Mouse (Mus musculus) limb, embryonic 11.5 days (tissue): ENCODE results near the gene Zfr2. TPM values are rescaled to one million over a fixed set of nuclear protein-coding genes. Genes with fewer than 3 reads are reported as not detected.

ENCODE experiments used
- ATAC-seq: fragments of 200-750 bp; cut with Nextera tagmentation; 2 replicates; pipeline ENCODE4 v1.8.0; 2017; ENCODE audit warnings: low read depth; ENCODE audit not compliant: insufficient number of reproducible peaks, low FRiP score, low TSS enrichment
- DNase-seq: peaks from one replicate; pipeline ENCODE4 v3.0.0-alpha.2; 2015; ENCODE audit warnings: low spot score
- H3K27ac ChIP-seq: fragments of 300-500 bp; sonication (generic); replicated peaks from 2 replicates; pipeline ENCODE4 v1.5.1; 2014; ENCODE audit warnings: low read depth, mild to moderate bottlenecking, low read length
- H3K27me3 ChIP-seq: fragments of 300-500 bp; sonication (generic); 2 replicates; pipeline ENCODE4 v1.6.1; 2014; ENCODE audit warnings: mild to moderate bottlenecking, low read length, mixed read lengths; ENCODE audit not compliant: control insufficient read depth, insufficient read depth
- H3K36me3 ChIP-seq: fragments of 300-500 bp; sonication (generic); 2 replicates; pipeline ENCODE4 v1.6.1; 2014; ENCODE audit warnings: mild to moderate bottlenecking, low read length, moderate library complexity, mixed read lengths; ENCODE audit not compliant: control insufficient read depth, insufficient read depth
- H3K4me1 ChIP-seq: fragments of 300-500 bp; sonication (generic); 2 replicates; pipeline ENCODE4 v1.6.1; 2014; ENCODE audit warnings: low read length, mixed read lengths; ENCODE audit not compliant: control insufficient read depth, insufficient read depth
- H3K4me2 ChIP-seq: fragments of 300-500 bp; sonication (generic); 2 replicates; pipeline ENCODE4 v1.6.1; 2014; ENCODE audit warnings: low read depth, mild to moderate bottlenecking, moderate library complexity; ENCODE audit not compliant: severe bottlenecking
- H3K4me3 ChIP-seq: fragments of 300-500 bp; sonication (generic); 2 replicates; pipeline ENCODE4 v1.5.1; 2014; ENCODE audit warnings: low read depth, low read length
- H3K9ac ChIP-seq: fragments of 300-500 bp; sonication (generic); 2 replicates; pipeline ENCODE4 v1.6.1; 2014; ENCODE audit warnings: mild to moderate bottlenecking, low read length
- H3K9me3 ChIP-seq: fragments of 300-500 bp; sonication (generic); 2 replicates; pipeline ENCODE4 v1.6.1; 2016; ENCODE audit warnings: low read length; ENCODE audit not compliant: control insufficient read depth
- whole genome bisulfite sequencing: fragments of 180-500 bp; shearing (Covaris S2); extraction: QIAGEN DNeasy Blood & Tissue Kit; methylation state at CpG from one replicate; pipeline ENCODE4 v1.1.7; 2014; 5-methylcytosine and 5-hydroxymethylcytosine counted together
- polyA plus RNA-seq: library from polyadenylated mRNA; unstranded; fragments of >200 nt; fragmentation: Nextera tagmentation; extraction: Ambion mirVana; gene quantifications from 2 replicates; pipeline ENCODE4 v1.2.1, GENCODE M21; 2014

Gene Zfr2
- polyA plus RNA-seq, 1 experiment from 2014 or later, result 3.4 TPM

DNA sequence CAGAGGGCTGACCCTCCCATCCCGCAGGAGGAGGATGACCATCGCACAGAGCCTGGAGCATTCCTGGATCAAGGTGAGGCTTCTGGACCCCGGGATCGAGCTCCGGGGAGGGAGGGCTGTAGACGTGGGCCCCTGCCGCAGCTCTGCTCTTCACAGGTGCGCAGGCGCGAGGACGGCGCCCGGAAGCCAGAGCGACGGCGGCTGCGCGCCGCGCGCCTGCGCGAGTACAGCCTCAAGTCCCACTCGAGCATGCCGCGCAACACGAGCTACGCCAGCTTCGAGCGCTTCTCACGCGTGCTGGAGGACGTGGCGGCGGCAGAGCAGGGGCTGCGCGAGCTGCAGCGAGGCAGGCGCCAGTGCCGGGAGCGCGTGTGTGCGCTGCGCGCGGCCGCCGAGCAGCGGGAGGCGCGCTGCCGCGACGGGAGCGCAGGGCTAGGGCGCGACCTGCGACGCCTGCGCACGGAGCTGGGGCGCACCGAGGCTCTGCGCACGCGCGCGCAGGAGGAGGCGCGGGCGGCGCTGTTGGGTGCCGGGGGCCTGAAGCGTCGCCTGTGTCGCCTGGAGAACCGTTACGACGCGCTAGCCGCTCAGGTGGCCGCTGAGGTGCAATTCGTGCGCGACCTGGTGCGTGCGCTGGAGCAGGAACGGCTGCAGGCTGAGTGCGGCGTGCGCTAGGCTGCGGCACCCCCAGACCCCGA is 40.5 kb upstream of the Zfr2 start:
- Histone ChIP-seq H3K4me3 (peak overlapping the region; percentile 57), H3K9ac (peak overlapping the region; percentile 89), H3K27me3 (peaks cover 29% of the 10 kb centered on the region), H3K4me2 (peak overlapping the region; percentile 78), H3K4me1 (peaks cover 12% of the 10 kb centered on the region; the same call in 1 of the 2 replicates), H3K27ac (peak overlapping the region; percentile 82), H3K9me3 (no peaks in the 10 kb centered on the region), H3K36me3 (peaks cover 5% of the 10 kb centered on the region)
- ATAC-seq, result peak; percentile 81
- DNase-seq, result peak; percentile 77
- 1% methylated on average over 82 of the region's 93 CpGs for WGBS

DNA sequence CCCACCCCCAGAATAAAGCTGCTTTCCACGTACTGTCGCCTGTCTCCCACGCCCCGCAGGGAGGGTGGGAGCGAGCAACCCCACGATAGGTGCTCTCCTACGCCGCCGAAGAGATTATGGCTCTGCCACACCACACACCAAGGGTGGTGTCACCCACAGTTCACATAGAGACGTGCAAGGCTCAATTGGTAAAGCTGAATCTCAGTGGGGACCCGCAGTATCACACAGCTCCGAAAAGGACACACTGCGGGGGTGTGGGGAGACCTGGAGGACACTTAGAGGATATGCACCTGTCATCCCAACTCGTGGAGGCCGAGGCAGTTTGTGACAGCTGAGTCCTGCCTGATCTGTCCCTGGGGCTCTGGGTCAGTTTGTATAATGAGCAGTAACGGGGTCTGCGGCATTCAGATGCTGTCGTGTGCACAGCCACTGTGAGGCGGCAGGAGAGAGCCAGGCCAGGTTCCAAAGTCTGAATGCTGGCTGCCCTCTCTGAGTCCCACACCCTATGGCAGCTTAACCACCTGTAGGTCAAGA is 39.9 kb upstream of the Zfr2 start:
- H3K27me3 ChIP-seq, result peaks cover 29% of the 10 kb centered on the region
- H3K9ac ChIP-seq, result peak overlapping the region; percentile 89
- ATAC-seq (peak; percentile 23; the same call in 1 of the 2 replicates), DNase-seq (no peak)
- H3K4me1 ChIP-seq, result peaks cover 12% of the 10 kb centered on the region; the same call in 1 of the 2 replicates
- peak overlapping the region; percentile 78 for H3K4me2 ChIP-seq
- WGBS, result 5% methylated on average over 19 of the region's 19 CpGs
- no peak overlapping the region for H3K27ac ChIP-seq
- H3K9me3 ChIP-seq, result no peaks in the 10 kb centered on the region
- H3K36me3 ChIP-seq, result peaks cover 4% of the 10 kb centered on the region; the same call in 1 of the 2 replicates
- H3K4me3 ChIP-seq, result peak overlapping the region; percentile 57

DNA sequence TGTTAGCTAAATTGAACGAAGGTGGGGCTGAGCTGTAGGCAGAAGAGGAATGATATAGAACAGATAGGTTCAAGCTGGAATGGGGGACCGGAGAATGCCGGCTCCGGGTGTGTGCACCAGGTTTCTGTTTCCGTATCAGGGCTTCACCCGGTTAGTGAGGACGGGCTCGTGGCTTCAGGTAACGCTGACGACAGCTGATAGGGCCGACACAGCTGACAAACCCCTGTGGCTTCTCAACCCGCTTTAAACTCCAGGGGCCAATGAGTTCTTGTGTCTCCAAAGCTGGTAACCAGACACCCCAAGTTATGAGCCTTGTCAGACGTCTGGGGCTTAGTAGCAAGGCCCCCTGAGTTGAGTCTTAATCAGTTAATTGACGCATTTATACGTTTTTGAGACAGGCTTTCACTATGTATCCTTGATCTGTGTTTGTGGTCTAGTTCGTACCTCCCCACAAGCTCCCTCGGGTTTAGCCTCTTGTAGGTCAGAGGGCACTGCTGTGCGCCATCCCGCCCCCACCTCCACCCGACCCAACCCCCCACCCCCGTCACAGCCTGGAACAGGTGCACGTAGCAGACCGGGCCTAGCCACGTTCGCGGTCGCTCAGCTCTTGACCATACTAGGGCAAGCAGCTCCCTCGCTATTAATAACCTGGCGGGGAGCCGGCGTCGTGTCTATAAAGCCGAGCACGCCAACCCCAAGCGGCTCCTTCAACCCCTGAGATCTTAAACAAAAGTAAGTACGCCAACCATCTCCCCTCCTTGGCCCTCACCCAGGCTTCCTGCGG is 38.8 kb upstream of the Zfr2 start:
- H3K4me1 ChIP-seq, result peaks cover 12% of the 10 kb centered on the region; the same call in 1 of the 2 replicates
- no peaks in the 10 kb centered on the region for H3K9me3 ChIP-seq
- 21% methylated on average over 37 of the region's 37 CpGs for WGBS
- H3K36me3 ChIP-seq, result no peaks in the 10 kb centered on the region; the same call in 1 of the 2 replicates
- no peak overlapping the region for H3K9ac ChIP-seq
- ATAC-seq (no peak), DNase-seq (no peak)
- H3K27ac ChIP-seq, result no peak overlapping the region
- no peak overlapping the region for H3K4me3 ChIP-seq
- peaks cover 29% of the 10 kb centered on the region for H3K27me3 ChIP-seq
- H3K4me2 ChIP-seq, result 0 out of 2 replicates have a peak overlapping the region, but pooled peaks have one; percentile 3

DNA sequence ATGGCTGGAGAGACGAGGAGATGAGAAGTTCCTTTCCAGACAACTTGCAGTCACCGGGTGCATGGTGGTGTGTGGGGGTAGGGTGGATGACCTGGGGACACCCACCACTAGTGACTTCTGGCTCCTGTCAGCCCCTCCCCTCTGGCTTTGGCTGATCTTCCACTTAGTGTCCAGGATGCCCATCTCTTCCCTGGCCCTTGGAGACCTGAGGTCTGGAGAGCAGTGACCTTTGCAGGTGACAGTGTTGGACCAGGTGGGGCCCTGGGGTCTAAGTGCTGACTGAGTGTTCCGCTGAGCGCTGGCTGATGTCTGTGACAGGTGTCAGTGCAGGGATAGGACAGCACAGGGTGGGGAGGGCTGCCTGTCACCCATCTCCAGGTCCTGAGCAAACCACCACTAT is 37.7 kb upstream of the Zfr2 start:
- Histone ChIP-seq H3K4me2 (no peak overlapping the region), H3K9ac (no peak overlapping the region), H3K27ac (no peak overlapping the region), H3K4me3 (no peak overlapping the region), H3K36me3 (no peaks in the 10 kb centered on the region; the same call in 1 of the 2 replicates), H3K4me1 (peaks cover 12% of the 10 kb centered on the region; the same call in 1 of the 2 replicates), H3K27me3 (peaks cover 32% of the 10 kb centered on the region), H3K9me3 (no peaks in the 10 kb centered on the region)
- DNase-seq (no peak), ATAC-seq (no peak)
- 61% methylated on average over 4 of the region's 4 CpGs for WGBS

DNA sequence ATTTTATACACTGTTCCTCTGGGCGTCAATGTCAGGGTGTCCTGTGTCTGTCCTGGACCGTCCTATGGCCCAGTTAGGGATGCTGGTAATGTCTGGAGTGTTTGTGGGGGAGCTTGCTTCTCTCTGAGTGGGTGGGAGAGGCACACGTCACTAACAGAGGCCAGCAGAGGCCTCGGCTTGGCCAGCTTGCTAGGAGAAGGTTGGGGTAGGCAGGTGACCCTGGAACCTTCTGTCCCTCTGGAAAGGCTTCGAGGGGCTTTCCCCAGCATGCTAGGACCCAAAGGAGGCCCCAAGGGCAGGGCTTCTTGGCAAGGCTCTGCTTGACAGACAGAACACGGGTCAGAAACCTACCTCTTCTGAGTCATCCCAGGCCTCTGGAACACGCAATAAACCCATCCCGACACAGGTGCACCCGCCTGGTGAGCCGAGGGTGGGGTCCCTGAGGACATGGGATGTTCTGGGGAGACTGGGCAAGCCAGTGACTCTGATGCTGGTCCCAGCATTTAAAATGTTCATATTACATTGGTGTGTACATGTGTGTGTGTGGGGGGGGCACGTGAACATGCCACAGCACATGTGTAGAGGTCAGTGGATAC is 36.4 kb upstream of the Zfr2 start:
- DNase-seq (no peak), ATAC-seq (no peak)
- Histone ChIP-seq H3K27me3 (peaks cover 32% of the 10 kb centered on the region), H3K4me3 (no peak overlapping the region), H3K27ac (no peak overlapping the region), H3K9me3 (no peaks in the 10 kb centered on the region), H3K36me3 (no peaks in the 10 kb centered on the region), H3K4me2 (no peak overlapping the region), H3K9ac (no peak overlapping the region), H3K4me1 (peaks cover 12% of the 10 kb centered on the region; the same call in 1 of the 2 replicates)
- WGBS, result 65% methylated on average over 11 of the region's 11 CpGs

DNA sequence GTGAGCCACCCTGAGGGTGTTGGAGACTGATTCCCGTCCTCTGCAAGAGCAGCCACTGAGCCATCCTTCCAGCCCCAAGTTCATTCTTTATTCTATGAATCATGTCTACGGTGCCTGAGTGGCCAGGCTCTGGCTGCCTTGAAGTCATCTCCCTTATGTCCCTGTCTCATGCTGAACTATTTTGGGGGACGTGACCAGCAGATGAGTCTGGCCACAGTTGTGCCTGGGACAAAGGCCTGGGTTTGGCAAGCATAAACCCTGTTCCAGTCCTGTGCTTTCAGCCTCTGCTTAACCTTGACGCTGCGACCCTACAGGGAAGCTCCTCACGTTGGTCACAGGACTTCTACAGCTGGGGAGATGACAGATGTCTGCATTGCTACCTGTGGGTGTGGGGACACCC is 35.6 kb upstream of the Zfr2 start:
- H3K4me2 ChIP-seq, result no peak overlapping the region
- ATAC-seq, result no peak
- no peak overlapping the region for H3K9ac ChIP-seq
- H3K36me3 ChIP-seq, result no peaks in the 10 kb centered on the region
- no peak overlapping the region for H3K27ac ChIP-seq
- DNase-seq, result no peak
- H3K27me3 ChIP-seq, result peaks cover 32% of the 10 kb centered on the region
- peaks cover 8% of the 10 kb centered on the region; the same call in 1 of the 2 replicates for H3K4me1 ChIP-seq
- no peaks in the 10 kb centered on the region for H3K9me3 ChIP-seq
- WGBS, result 57% methylated on average over 6 of the region's 6 CpGs
- no peak overlapping the region for H3K4me3 ChIP-seq

DNA sequence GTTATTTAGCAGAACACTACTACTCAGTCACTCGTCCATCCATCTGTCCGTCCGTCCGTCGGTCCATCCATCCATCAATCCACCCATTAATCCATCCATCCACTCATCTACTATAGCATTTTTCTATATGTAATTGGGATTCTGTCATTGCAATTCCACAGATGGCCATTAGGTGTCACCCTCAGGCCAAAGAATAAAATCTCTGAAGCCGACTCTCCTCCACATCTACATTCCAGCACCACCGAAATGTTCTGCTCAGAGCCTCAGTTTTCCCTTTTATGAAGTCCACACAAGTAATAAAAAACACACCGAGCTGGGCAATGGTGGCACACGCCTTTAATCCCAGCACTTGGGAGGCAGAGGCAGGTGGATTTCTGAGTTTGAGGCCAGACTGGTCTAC is 34.7 kb upstream of the Zfr2 start:
- Histone ChIP-seq H3K4me1 (peaks cover 5% of the 10 kb centered on the region; the same call in 1 of the 2 replicates), H3K27me3 (peaks cover 30% of the 10 kb centered on the region), H3K9me3 (no peaks in the 10 kb centered on the region), H3K36me3 (no peaks in the 10 kb centered on the region), H3K4me3 (no peak overlapping the region), H3K4me2 (no peak overlapping the region), H3K27ac (no peak overlapping the region), H3K9ac (no peak overlapping the region)
- ATAC-seq (no peak), DNase-seq (peak; percentile 86)
- 2% methylated on average over 9 of the region's 9 CpGs for WGBS

DNA sequence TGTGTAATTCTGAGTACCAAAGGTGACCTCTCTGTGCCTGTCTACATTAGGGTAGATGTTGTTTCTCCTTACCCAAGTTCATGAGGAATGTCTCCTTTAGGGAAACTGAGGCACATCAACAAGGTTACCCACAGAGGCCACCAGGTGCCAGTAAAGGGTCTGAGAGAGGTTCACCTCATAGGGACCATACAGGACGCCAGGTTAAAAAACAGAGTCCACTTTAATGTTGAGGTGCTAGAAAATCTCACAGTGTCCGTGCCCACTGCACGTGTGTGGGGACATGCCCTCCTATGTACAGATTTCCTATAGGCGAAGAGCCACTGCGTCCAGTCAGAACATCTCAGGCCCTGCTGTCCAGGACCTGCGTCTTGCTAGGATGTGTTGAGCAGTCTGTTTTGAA is 34.0 kb upstream of the Zfr2 start:
- Histone ChIP-seq H3K4me2 (no peak overlapping the region), H3K4me1 (peaks cover 3% of the 10 kb centered on the region; the same call in 1 of the 2 replicates), H3K27ac (no peak overlapping the region), H3K9ac (no peak overlapping the region), H3K27me3 (peaks cover 26% of the 10 kb centered on the region), H3K4me3 (no peak overlapping the region), H3K36me3 (no peaks in the 10 kb centered on the region), H3K9me3 (no peaks in the 10 kb centered on the region)
- 82% methylated on average over 6 of the region's 6 CpGs for WGBS
- no peak for ATAC-seq
- DNase-seq, result no peak
